Mouse (Mus musculus) left cerebral cortex, postnatal 10 days (tissue): ENCODE measurements around the gene Tfpt. TPM values are rescaled to one million over a fixed set of nuclear protein-coding genes. Genes with fewer than 3 reads are reported as not detected.
"Not testable (repeated sequence)": the region's sequence is repeated elsewhere in the genome, so short reads cannot be mapped to it uniquely, and the experiment has no call there.

Experiments
- DNase-seq, 2 experiments: peaks; one replicate each; pipeline ENCODE4 v3.0.0; 2021 to 2022; ENCODE audit warnings: low spot score in 2 of 2, mixed read lengths in 1 of 2; ENCODE audit errors: extremely low spot score in 1 of 2
- intact Hi-C: fragments of 180-260 bp; cut with DNase I; formaldehyde crosslinking; loops from one replicate; pipeline ENCODE4 v1.15.1; 2025
- total RNA-seq, 2 experiments: library from RNA; stranded (reverse); gene quantifications; 2 replicates each; pipeline ENCODE4 v1.2.3; 2021

Tfpt gene
- total RNA-seq, 2 experiments from 2014 or later: 34.5 to 37.9 TPM

GRCm38 (mm10) chr7:3630478-3630815, 718 bp upstream of the Tfpt start:
- intact Hi-C loops: no loop called here

GRCm38 (mm10) chr7:3629030-3629429, 699 bp downstream of the Tfpt start:
- no peak for DNase-seq
- intact Hi-C loops: no loop called here

More at GRCm38 (mm10) chr7:3630478-3630815, 718 bp upstream of the Tfpt start:
- no peak for DNase-seq

- DNase-seq: peak; percentile 88 to 94
- intact Hi-C loops: no loop called here
Measured at GRCm38 (mm10) chr7:3617242-3617995, 12.3 kb downstream of the Tfpt start, which contains the start of gene Ndufa3. TSS of gene Ndufa3 (plus strand) at chr7:3617373.

GRCm38 (mm10) chr7:3616389-3617241, 13.1 kb downstream of the Tfpt start:
- DNase-seq: no peak
- intact Hi-C loops: no loop called here

GRCm38 (mm10) chr7:3616057-3616388, 13.7 kb downstream of the Tfpt start, which contains the start of gene Oscar:
TSS of gene Oscar (minus strand) at chr7:3616157.
- DNase-seq: no peak
- intact Hi-C loops: no loop called here

- no peak for DNase-seq
- intact Hi-C loops: no loop called here
Measured at GRCm38 (mm10) chr7:3614021-3614420, 15.7 kb downstream of the Tfpt start.

GRCm38 (mm10) chr7:3611006-3611405, 18.7 kb downstream of the Tfpt start:
- no peak for DNase-seq
- intact Hi-C loops: no loop called here

- no peak for DNase-seq
- intact Hi-C loops: no loop called here
Measured at GRCm38 (mm10) chr7:3610437-3610836, 19.3 kb downstream of the Tfpt start.

GRCm38 (mm10) chr7:3609082-3609481, 20.6 kb downstream of the Tfpt start:
- intact Hi-C loops: no loop called here

GRCm38 (mm10) chr7:3608668-3609067, 21.1 kb downstream of the Tfpt start:
- intact Hi-C loops: no loop called here

More at GRCm38 (mm10) chr7:3609082-3609481, 20.6 kb downstream of the Tfpt start:
- DNase-seq: peak in 1 of 2 experiments; percentile 54

GRCm38 (mm10) chr7:3607391-3607790, 22.3 kb downstream of the Tfpt start:
- DNase-seq: no peak
- intact Hi-C loops: no loop called here

More at GRCm38 (mm10) chr7:3608668-3609067, 21.1 kb downstream of the Tfpt start:
- no peak for DNase-seq

- intact Hi-C loops: no loop called here
- no peak for DNase-seq
Measured at GRCm38 (mm10) chr7:3606798-3607197, 22.9 kb downstream of the Tfpt start.

- DNase-seq: peak; percentile 63 to 71
- intact Hi-C loops: loop anchor here (5.0 kb wide), 1 partner anchor 826 kb away; no protein-coding TSS in a partner anchor
Measured at GRCm38 (mm10) chr7:3601119-3601518, 28.6 kb downstream of the Tfpt start.

GRCm38 (mm10) chr7:3597755-3598154, 32.0 kb downstream of the Tfpt start:
- DNase-seq, intact Hi-C loops: not testable (repeated sequence)

- intact Hi-C loops: no loop called here
- DNase-seq: no peak
Measured at GRCm38 (mm10) chr7:3595146-3595545, 34.6 kb downstream of the Tfpt start.

GRCm38 (mm10) chr7:3594686-3595085, 35.0 kb downstream of the Tfpt start:
- intact Hi-C loops: no loop called here

GRCm38 (mm10) chr7:3593855-3594254, 35.9 kb downstream of the Tfpt start:
- DNase-seq: no peak
- intact Hi-C loops: no loop called here

More at GRCm38 (mm10) chr7:3594686-3595085, 35.0 kb downstream of the Tfpt start:
- no peak for DNase-seq

- intact Hi-C loops: no loop called here
- no peak for DNase-seq
Measured at GRCm38 (mm10) chr7:3591534-3591933, 38.2 kb downstream of the Tfpt start.

GRCm38 (mm10) chr7:3590550-3590949, 39.2 kb downstream of the Tfpt start:
- intact Hi-C loops: no loop called here
- DNase-seq: no peak

GRCm38 (mm10) chr7:3587292-3587691, 42.4 kb downstream of the Tfpt start:
- DNase-seq: no peak
- intact Hi-C loops: no loop called here
